Mouse (Mus musculus) E14TG2a.4 (cell line): ENCODE results near the gene Mysm1.

ENCODE experiments used
- H3K27me3 ChIP-seq: 2 replicates; pipeline ENCODE4 v1.6.1; 2014; ENCODE audit warnings: low read length, control low read depth; ENCODE audit not compliant: insufficient read depth
- H3K36me3 ChIP-seq: 2 replicates; pipeline ENCODE4 v1.6.1; 2014; ENCODE audit warnings: low read length, control low read depth; ENCODE audit not compliant: insufficient read depth
- H3K4me1 ChIP-seq: replicated peaks from 2 replicates; pipeline ENCODE4 v1.6.1; 2014; ENCODE audit warnings: low read depth, low read length, control low read depth
- H3K4me3 ChIP-seq: replicated peaks from 2 replicates; pipeline ENCODE4 v1.5.1; 2014; ENCODE audit warnings: mild to moderate bottlenecking, low read length
- H3K9me3 ChIP-seq: 2 replicates; pipeline ENCODE4 v1.6.1; 2014; ENCODE audit warnings: low read length, control low read depth
- CTCF ChIP-seq: conservative IDR thresholded peaks from 2 replicates; pipeline ENCODE4 v1.5.1; 2014; ENCODE audit warnings: low read length
- NANOG ChIP-seq: IDR thresholded peaks from 2 replicates; pipeline ENCODE4 v1.6.1; 2014; ENCODE audit warnings: borderline replicate concordance, low read length, mixed read lengths
- POU5F1 ChIP-seq: IDR thresholded peaks from 2 replicates; pipeline ENCODE4 v1.6.1; 2014; ENCODE audit warnings: low read length, borderline replicate concordance

The Mysm1 gene

GRCm38 (mm10) chr4:94978590-94979499, at the start of gene Mysm1:
Gene Mysm1, minus strand, starts transcription at chr4:94979100.
- no peak for TF ChIP-seq NANOG
- no peak for TF ChIP-seq POU5F1
- TF ChIP-seq CTCF: no peak
- Histone ChIP-seq H3K9me3 (no peaks in the 10 kb centered on the region), H3K4me1 (peaks cover 26% of the 10 kb centered on the region), H3K27me3 (no peaks in the 10 kb centered on the region), H3K4me3 (peak within 1 kb of the TSS; percentile 94), H3K36me3 (peaks cover 28% of the 10 kb centered on the region)

- no peaks in the 10 kb centered on the region for H3K27me3 ChIP-seq
- no peaks in the 10 kb centered on the region for H3K36me3 ChIP-seq
- H3K4me1 ChIP-seq: no peaks in the 10 kb centered on the region
- TF ChIP-seq POU5F1 (no peak), NANOG (no peak), CTCF (no peak)
- no peak overlapping the region for H3K4me3 ChIP-seq
- H3K9me3 ChIP-seq: no peaks in the 10 kb centered on the region
Measured at GRCm38 (mm10) chr4:95025847-95026600, 47.1 kb upstream of the Mysm1 start.

DNA sequence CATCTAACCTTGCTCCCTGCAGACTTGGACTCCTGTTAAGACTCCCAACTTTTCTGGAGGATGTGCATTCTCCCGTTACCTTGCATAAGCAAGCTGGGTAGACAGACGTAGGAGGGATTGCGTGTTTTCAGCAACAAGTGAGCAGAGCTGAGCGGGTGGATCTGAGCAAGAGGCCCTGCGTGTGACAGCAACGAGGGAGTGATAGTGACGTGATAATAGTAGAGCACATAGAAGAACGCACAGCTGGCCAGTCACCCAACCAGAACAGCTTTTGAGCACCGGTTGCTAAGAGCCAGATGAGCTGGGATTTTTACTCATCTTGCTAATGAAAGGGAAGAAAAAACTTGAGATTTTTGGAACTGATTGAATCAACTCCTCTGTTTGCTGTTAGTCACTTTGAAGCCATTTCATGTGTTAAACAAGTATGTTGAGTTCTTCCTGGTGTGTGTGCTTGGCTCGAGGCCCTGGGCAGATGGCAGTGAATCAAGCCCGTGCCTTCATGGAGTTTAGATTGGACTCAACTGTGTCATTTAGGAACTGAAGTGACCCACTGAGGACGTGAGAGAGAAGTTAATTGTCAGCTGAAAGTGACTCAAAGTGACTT, 44.6 kb upstream of the Mysm1 start:
- no peak for TF ChIP-seq CTCF
- TF ChIP-seq NANOG: no peak
- no peak for TF ChIP-seq POU5F1
- Histone ChIP-seq H3K27me3 (no peaks in the 10 kb centered on the region), H3K9me3 (no peaks in the 10 kb centered on the region), H3K36me3 (no peaks in the 10 kb centered on the region), H3K4me3 (no peak overlapping the region), H3K4me1 (no peaks in the 10 kb centered on the region)

DNA sequence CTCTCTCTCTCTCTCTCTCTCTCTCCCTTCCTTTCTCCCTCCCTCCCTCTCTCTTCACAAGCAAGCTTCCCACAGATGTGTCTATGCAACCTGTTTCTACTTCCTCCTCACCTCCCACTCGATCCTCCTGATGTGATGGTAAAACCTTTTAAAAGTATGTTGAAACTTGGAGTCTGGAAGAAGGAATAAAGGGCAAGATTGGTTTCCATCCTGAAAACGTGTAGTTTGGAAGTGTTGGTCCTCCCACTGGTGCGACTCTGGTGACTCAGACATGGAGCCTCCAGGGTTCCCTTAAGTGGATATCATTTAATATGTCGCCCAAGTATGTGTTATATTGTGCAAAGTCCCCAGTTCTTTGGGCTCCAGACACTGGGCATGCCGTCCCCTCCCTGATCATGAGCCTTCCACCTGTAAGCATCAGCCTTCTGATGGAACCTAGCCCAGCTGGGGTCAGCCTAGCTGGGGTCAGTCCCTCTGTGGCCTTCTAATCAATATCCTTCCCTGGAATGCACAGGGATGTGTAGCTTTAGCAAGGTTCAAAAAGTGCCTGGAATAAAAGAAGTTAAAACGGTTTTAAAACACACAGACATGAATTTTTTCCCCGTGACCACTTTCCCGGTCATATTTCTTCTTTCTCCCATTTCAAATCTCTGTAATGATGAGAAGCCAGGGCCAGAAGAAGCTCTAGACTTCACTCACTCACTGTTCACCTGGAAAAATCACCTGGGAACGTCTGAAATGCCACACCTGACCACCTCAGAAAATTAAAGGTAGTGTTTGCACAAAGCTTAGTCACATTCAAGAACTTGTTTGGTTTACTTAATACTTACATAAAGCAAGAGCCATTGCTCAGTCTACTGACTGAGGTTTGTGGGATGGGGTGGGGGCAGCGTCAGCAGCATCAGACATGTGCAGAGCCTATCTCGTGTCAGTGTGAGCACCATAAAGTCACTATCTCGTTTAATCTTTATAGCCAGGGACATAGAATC, 43.0 kb upstream of the Mysm1 start:
- Histone ChIP-seq H3K4me3 (no peak overlapping the region), H3K9me3 (no peaks in the 10 kb centered on the region), H3K36me3 (no peaks in the 10 kb centered on the region), H3K27me3 (no peaks in the 10 kb centered on the region), H3K4me1 (no peaks in the 10 kb centered on the region)
- no peak for TF ChIP-seq POU5F1
- TF ChIP-seq CTCF: no peak
- TF ChIP-seq NANOG: no peak

GRCm38 (mm10) chr4:95020201-95020600, 41.3 kb upstream of the Mysm1 start:
- Histone ChIP-seq H3K4me3 (no peak overlapping the region), H3K36me3 (no peaks in the 10 kb centered on the region), H3K9me3 (no peaks in the 10 kb centered on the region), H3K27me3 (no peaks in the 10 kb centered on the region), H3K4me1 (no peaks in the 10 kb centered on the region)
- TF ChIP-seq POU5F1: no peak
- no peak for TF ChIP-seq CTCF
- TF ChIP-seq NANOG: no peak

DNA sequence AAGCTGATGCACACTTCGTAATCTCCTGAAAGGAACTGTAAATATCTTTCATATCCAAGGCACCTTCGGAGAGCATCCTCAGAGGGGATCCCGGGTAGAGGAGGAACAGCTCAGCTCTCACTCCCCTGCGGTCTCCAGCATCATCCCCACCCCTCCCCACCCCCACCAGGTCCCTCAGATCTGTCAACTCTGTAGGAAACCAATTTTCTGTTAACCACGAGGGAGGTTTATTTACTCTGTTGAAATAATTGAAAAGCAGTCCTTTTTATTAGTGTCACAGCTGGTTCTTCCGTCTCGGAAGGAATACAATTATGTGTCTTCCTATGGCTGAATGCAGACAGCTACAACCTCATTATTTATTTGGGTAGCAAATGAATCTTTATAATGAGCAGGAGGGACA, 39.3 kb upstream of the Mysm1 start:
- H3K9me3 ChIP-seq: no peaks in the 10 kb centered on the region
- TF ChIP-seq NANOG (no peak), POU5F1 (no peak), CTCF (no peak)
- H3K4me1 ChIP-seq: no peaks in the 10 kb centered on the region
- H3K36me3 ChIP-seq: no peaks in the 10 kb centered on the region
- H3K4me3 ChIP-seq: no peak overlapping the region
- no peaks in the 10 kb centered on the region for H3K27me3 ChIP-seq

- Histone ChIP-seq H3K9me3 (no peaks in the 10 kb centered on the region), H3K4me1 (no peaks in the 10 kb centered on the region), H3K27me3 (peaks cover 2% of the 10 kb centered on the region; the same call in 1 of the 2 replicates), H3K36me3 (no peaks in the 10 kb centered on the region), H3K4me3 (no peak overlapping the region)
- TF ChIP-seq NANOG (no peak), POU5F1 (no peak), CTCF (no peak)
Measured at GRCm38 (mm10) chr4:95012706-95013105, 33.8 kb upstream of the Mysm1 start.
